Mouse (Mus musculus): ENCODE measurements around the gene Tagln. TPM values are rescaled to one million over a fixed set of nuclear protein-coding genes. Genes with fewer than 3 reads are reported as not detected.
A peak's percentile ranks its signal among the peaks of the same experiment; 100 is the strongest.

The Tagln gene
- polyA plus RNA-seq, 1 experiment from 2014 or later, result 35.3 TPM

GRCm38 (mm10) chr9:45931958-45932357 is 3.9 kb downstream of the Tagln start:
- H3K27me3 ChIP-seq, result no peaks in the 10 kb centered on the region
- peaks cover 27% of the 10 kb centered on the region for H3K4me1 ChIP-seq
- no peak overlapping the region for H3K4me2 ChIP-seq (replicated peaks)
- WGBS, result 59% methylated on average over 1 of the region's 1 CpGs
- H3K9ac ChIP-seq, result no peak overlapping the region
- H3K27ac ChIP-seq (replicated peaks), result no peak overlapping the region
- H3K36me3 ChIP-seq, result peaks cover 41% of the 10 kb centered on the region
- no peak for ATAC-seq (ENCODE audit: insufficient number of reproducible peaks, low FRiP score, low TSS enrichment, low read depth)
- H3K9me3 ChIP-seq (replicated peaks), result no peaks in the 10 kb centered on the region
- H3K4me3 ChIP-seq (replicated peaks), result no peak overlapping the region

DNA sequence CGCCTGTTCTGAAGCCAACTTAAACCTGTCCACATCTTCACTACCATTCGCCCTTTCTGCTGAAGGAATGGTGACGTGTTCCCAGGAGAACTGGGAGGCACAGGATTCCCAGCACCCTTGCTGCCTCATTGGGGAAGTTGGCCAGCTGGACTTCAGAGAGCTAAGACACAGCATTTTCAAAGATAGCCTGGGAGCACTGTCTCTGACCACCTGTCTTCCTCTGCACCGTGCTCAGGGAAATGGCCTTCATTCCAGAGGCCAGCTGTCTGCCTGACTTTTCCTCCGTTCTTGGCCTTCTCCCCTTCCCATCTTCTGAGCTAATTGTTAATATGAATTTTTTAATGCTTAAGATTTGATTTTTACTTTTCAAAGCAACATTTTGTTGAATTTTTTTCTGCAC is 6.6 kb downstream of the Tagln start:
- Histone ChIP-seq H3K27me3 (no peaks in the 10 kb centered on the region), H3K9ac (no peak overlapping the region), H3K9me3 (replicated peaks) (no peaks in the 10 kb centered on the region), H3K4me2 (replicated peaks) (no peak overlapping the region), H3K4me3 (replicated peaks) (no peak overlapping the region), H3K36me3 (peaks cover 58% of the 10 kb centered on the region), H3K4me1 (peaks cover 10% of the 10 kb centered on the region), H3K27ac (replicated peaks) (no peak overlapping the region)
- no peak for ATAC-seq (ENCODE audit: insufficient number of reproducible peaks, low FRiP score, low TSS enrichment, low read depth)
- WGBS, result 83% methylated on average over 5 of the region's 5 CpGs

- Histone ChIP-seq H3K36me3 (peaks cover 79% of the 10 kb centered on the region), H3K4me3 (replicated peaks) (no peak overlapping the region), H3K9me3 (replicated peaks) (no peaks in the 10 kb centered on the region), H3K4me1 (no peaks in the 10 kb centered on the region), H3K4me2 (replicated peaks) (no peak overlapping the region), H3K9ac (no peak overlapping the region), H3K27ac (replicated peaks) (no peak overlapping the region), H3K27me3 (no peaks in the 10 kb centered on the region)
- ATAC-seq (ENCODE audit: insufficient number of reproducible peaks, low FRiP score, low TSS enrichment, low read depth), result no peak
- WGBS, result 37% methylated on average over 1 of the region's 1 CpGs
These were observed 16.0 kb downstream of the Tagln start for GRCm38 (mm10) chr9:45919895-45920294.

- WGBS, result 81% methylated on average over 5 of the region's 5 CpGs
- ATAC-seq (ENCODE audit: insufficient number of reproducible peaks, low FRiP score, low TSS enrichment, low read depth), result no peak
- H3K9me3 ChIP-seq (replicated peaks), result no peaks in the 10 kb centered on the region
- H3K4me1 ChIP-seq, result no peaks in the 10 kb centered on the region
- no peaks in the 10 kb centered on the region for H3K27me3 ChIP-seq
- no peak overlapping the region for H3K27ac ChIP-seq (replicated peaks)
- H3K4me2 ChIP-seq (replicated peaks), result no peak overlapping the region
- H3K9ac ChIP-seq, result no peak overlapping the region
- H3K36me3 ChIP-seq, result peaks cover 86% of the 10 kb centered on the region
- H3K4me3 ChIP-seq (replicated peaks), result no peak overlapping the region
These were observed 18.6 kb downstream of the Tagln start for GRCm38 (mm10) chr9:45917041-45917934.

DNA sequence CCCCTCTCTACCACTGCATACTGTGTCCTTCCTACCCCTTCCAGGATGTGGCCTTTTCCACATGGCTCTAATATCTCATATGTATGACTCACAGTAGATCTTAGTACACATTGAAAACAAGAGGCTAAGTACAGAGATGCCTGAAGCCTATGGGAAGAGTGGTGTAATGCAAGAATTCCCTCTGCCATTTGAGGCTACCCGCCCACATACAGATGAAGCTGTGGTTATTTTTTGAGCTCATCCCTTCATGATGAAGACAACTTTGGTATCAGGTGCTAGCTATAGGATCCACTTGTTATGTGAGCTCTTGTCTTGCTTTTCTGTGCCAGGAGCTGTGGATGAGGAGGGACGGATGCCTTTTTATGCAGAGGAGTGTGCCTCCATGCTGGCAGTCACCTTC is 20.2 kb downstream of the Tagln start:
- Histone ChIP-seq H3K4me2 (replicated peaks) (no peak overlapping the region), H3K9me3 (replicated peaks) (no peaks in the 10 kb centered on the region), H3K4me1 (no peaks in the 10 kb centered on the region), H3K4me3 (replicated peaks) (no peak overlapping the region), H3K27ac (replicated peaks) (no peak overlapping the region), H3K27me3 (no peaks in the 10 kb centered on the region), H3K9ac (no peak overlapping the region), H3K36me3 (peaks cover 88% of the 10 kb centered on the region)
- ATAC-seq (ENCODE audit: insufficient number of reproducible peaks, low FRiP score, low TSS enrichment, low read depth), result no peak
- WGBS, result 92% methylated on average over 2 of the region's 2 CpGs

DNA sequence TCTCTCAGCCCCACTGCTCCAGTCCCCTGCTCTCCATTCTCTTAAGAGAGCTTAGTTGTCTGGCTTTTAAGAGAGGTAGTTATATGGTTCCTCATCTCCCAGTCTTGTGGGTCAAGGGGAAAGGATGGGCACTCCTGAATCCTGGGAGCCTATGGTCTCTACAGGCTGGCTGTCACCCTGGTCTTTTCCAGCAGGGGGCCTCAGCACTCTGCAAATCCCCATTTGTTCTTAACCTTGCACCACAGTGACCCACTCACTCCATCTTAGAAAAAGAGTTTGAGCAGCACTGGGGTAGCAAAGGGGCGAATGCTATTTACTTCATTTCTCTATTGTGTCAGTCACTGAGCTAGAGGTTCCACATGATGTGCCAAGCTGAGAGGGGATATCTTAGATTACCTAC is 24.2 kb downstream of the Tagln start:
- H3K36me3 ChIP-seq, result peaks cover 75% of the 10 kb centered on the region
- no peaks in the 10 kb centered on the region for H3K9me3 ChIP-seq (replicated peaks)
- no peak overlapping the region for H3K9ac ChIP-seq
- peaks cover 12% of the 10 kb centered on the region for H3K4me1 ChIP-seq
- H3K27ac ChIP-seq (replicated peaks), result no peak overlapping the region
- no peak for ATAC-seq (ENCODE audit: insufficient number of reproducible peaks, low FRiP score, low TSS enrichment, low read depth)
- no peak overlapping the region for H3K4me2 ChIP-seq (replicated peaks)
- 83% methylated on average over 1 of the region's 1 CpGs for WGBS
- no peak overlapping the region for H3K4me3 ChIP-seq (replicated peaks)
- H3K27me3 ChIP-seq, result no peaks in the 10 kb centered on the region

DNA sequence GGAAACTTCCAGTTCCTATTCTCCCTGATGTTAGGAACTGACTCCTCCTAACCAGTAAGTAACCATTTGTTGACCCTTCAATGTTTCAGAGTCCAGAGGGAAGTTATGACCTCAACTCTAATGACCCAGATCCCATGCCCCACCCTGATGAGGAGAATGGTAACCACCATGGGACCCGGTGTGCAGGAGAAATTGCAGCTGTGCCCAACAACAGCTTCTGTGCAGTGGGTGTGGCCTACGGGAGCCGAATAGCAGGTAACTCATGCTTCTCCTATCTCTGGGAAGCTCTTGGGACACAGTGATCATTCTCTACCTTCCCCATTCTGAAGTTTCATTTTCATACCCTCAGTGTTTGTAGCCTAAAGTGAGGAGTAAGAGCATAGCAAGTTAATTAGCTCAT is 24.9 kb downstream of the Tagln start:
- H3K9me3 ChIP-seq (replicated peaks), result no peaks in the 10 kb centered on the region
- 86% methylated on average over 3 of the region's 3 CpGs for WGBS
- no peak for ATAC-seq (ENCODE audit: insufficient number of reproducible peaks, low FRiP score, low TSS enrichment, low read depth)
- H3K4me3 ChIP-seq (replicated peaks), result no peak overlapping the region
- no peaks in the 10 kb centered on the region for H3K27me3 ChIP-seq
- peaks cover 12% of the 10 kb centered on the region for H3K4me1 ChIP-seq
- no peak overlapping the region for H3K27ac ChIP-seq (replicated peaks)
- peaks cover 69% of the 10 kb centered on the region for H3K36me3 ChIP-seq
- H3K9ac ChIP-seq, result no peak overlapping the region
- no peak overlapping the region for H3K4me2 ChIP-seq (replicated peaks)

GRCm38 (mm10) chr9:45907078-45907428 is 28.8 kb downstream of the Tagln start:
- Histone ChIP-seq H3K27me3 (no peaks in the 10 kb centered on the region), H3K36me3 (peaks cover 40% of the 10 kb centered on the region), H3K4me2 (replicated peaks) (peak overlapping the region; percentile 68), H3K4me1 (peaks cover 25% of the 10 kb centered on the region), H3K27ac (replicated peaks) (peak overlapping the region; percentile 94), H3K9ac (peak overlapping the region; percentile 95), H3K4me3 (replicated peaks) (peak overlapping the region; percentile 77), H3K9me3 (replicated peaks) (no peaks in the 10 kb centered on the region)
- 0% methylated on average over 19 of the region's 19 CpGs for WGBS
- ATAC-seq (ENCODE audit: insufficient number of reproducible peaks, low FRiP score, low TSS enrichment, low read depth), result peak; percentile 6; the same call in 1 of the 2 replicates

- no peaks in the 10 kb centered on the region for H3K27me3 ChIP-seq
- H3K36me3 ChIP-seq, result peaks cover 39% of the 10 kb centered on the region
- H3K27ac ChIP-seq (replicated peaks), result peak within 1 kb of the TSS; percentile 94
- H3K4me3 ChIP-seq (replicated peaks), result peak within 1 kb of the TSS; percentile 77
- no peaks in the 10 kb centered on the region for H3K9me3 ChIP-seq (replicated peaks)
- peak within 1 kb of the TSS; percentile 95 for H3K9ac ChIP-seq
- WGBS, result under 1% methylated on average over 79 of the region's 80 CpGs
- ATAC-seq (ENCODE audit: insufficient number of reproducible peaks, low FRiP score, low TSS enrichment, low read depth), result peak; percentile 88
- H3K4me1 ChIP-seq, result peaks cover 25% of the 10 kb centered on the region
- peak within 1 kb of the TSS; percentile 68 for H3K4me2 ChIP-seq (replicated peaks)
These were observed 29.3 kb downstream of the Tagln start, which contains the start of the genes Pcsk7 and Rnf214 for GRCm38 (mm10) chr9:45906355-45907077. TSS of gene Pcsk7 (plus strand) at chr9:45906497. TSS of gene Rnf214 (minus strand) at chr9:45906911.

- H3K9ac ChIP-seq, result peak overlapping the region; percentile 95
- peak; percentile 25; the same call in 1 of the 2 replicates for ATAC-seq (ENCODE audit: insufficient number of reproducible peaks, low FRiP score, low TSS enrichment, low read depth)
- peak overlapping the region; percentile 68 for H3K4me2 ChIP-seq (replicated peaks)
- no peaks in the 10 kb centered on the region for H3K27me3 ChIP-seq
- H3K4me1 ChIP-seq, result peaks cover 25% of the 10 kb centered on the region
- peak overlapping the region; percentile 94 for H3K27ac ChIP-seq (replicated peaks)
- H3K4me3 ChIP-seq (replicated peaks), result peak overlapping the region; percentile 77
- H3K36me3 ChIP-seq, result peaks cover 35% of the 10 kb centered on the region
- WGBS, result under 1% methylated on average over 18 of the region's 27 CpGs
- no peaks in the 10 kb centered on the region for H3K9me3 ChIP-seq (replicated peaks)
These were observed 30.0 kb downstream of the Tagln start for GRCm38 (mm10) chr9:45905811-45906237.

DNA sequence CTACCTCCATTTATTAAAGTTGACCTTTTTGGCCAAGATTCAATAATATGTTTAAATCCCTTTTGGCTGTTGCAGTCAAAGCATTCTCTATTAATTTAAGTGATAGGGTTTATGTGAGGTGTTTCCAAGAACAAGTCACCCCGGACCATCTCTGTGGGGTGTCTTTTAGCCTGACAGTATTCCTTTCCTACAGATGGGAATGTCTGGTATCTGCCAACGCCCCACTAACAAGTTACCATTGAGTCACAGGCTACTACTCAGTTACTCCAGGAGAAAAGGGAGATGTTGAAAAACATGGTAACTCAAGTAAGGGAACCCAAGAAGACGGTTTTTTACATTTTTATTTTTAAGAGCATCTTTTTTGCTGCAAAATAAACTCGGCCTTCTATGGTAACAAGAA is 30.7 kb downstream of the Tagln start:
- peaks cover 30% of the 10 kb centered on the region for H3K36me3 ChIP-seq
- H3K4me1 ChIP-seq, result peaks cover 25% of the 10 kb centered on the region
- peak overlapping the region; percentile 95; the same call in 1 of the 2 replicates for H3K9ac ChIP-seq
- H3K27ac ChIP-seq (replicated peaks), result 0 out of 2 replicates have a peak overlapping the region, but pooled peaks have one; percentile 94
- peak overlapping the region; percentile 77 for H3K4me3 ChIP-seq (replicated peaks)
- H3K27me3 ChIP-seq, result no peaks in the 10 kb centered on the region
- H3K9me3 ChIP-seq (replicated peaks), result no peaks in the 10 kb centered on the region
- 47% methylated on average over 4 of the region's 4 CpGs for WGBS
- no peak for ATAC-seq (ENCODE audit: insufficient number of reproducible peaks, low FRiP score, low TSS enrichment, low read depth)
- peak overlapping the region; percentile 68 for H3K4me2 ChIP-seq (replicated peaks)

Measured in embryonic facial prominence, embryonic 15.5 days (tissue).